Mouse (Mus musculus) forebrain, embryonic 15.5 days (tissue): ENCODE results near the gene Syt17. TPM values are rescaled to one million over a fixed set of nuclear protein-coding genes. Genes with fewer than 3 reads are reported as not detected.

Experiments
- ATAC-seq: fragments of 200-750 bp; cut with Nextera tagmentation; replicated peaks from 2 replicates; pipeline ENCODE4 v1.8.0; 2017; ENCODE audit warnings: mild to moderate bottlenecking, moderate TSS enrichment, moderate library complexity
- H3K27ac ChIP-seq: fragments of 300-500 bp; sonication (generic); replicated peaks from 2 replicates; pipeline ENCODE4 v1.5.1; 2015; ENCODE audit warnings: mild to moderate bottlenecking, inconsistent platforms
- H3K27me3 ChIP-seq: fragments of 300-500 bp; sonication (generic); 2 replicates; pipeline ENCODE4 v1.6.1; 2015; ENCODE audit warnings: inconsistent platforms
- H3K36me3 ChIP-seq: fragments of 300-500 bp; sonication (generic); 2 replicates; pipeline ENCODE4 v1.6.1; 2015; ENCODE audit warnings: mild to moderate bottlenecking, inconsistent platforms
- H3K4me1 ChIP-seq: fragments of 300-500 bp; sonication (generic); 2 replicates; pipeline ENCODE4 v1.6.1; 2015; ENCODE audit warnings: inconsistent platforms
- H3K4me2 ChIP-seq: fragments of 300-500 bp; sonication (generic); replicated peaks from 2 replicates; pipeline ENCODE4 v1.6.1; 2015; ENCODE audit warnings: mild to moderate bottlenecking, inconsistent platforms
- H3K4me3 ChIP-seq: fragments of 300-500 bp; sonication (generic); 2 replicates; pipeline ENCODE4 v1.5.1; 2015; ENCODE audit warnings: mild to moderate bottlenecking, inconsistent platforms
- H3K9ac ChIP-seq: fragments of 300-500 bp; sonication (generic); replicated peaks from 2 replicates; pipeline ENCODE4 v1.6.1; 2015; ENCODE audit warnings: mild to moderate bottlenecking, inconsistent platforms
- H3K9me3 ChIP-seq: fragments of 300-500 bp; sonication (generic); 2 replicates; pipeline ENCODE4 v1.6.1; 2016; ENCODE audit warnings: inconsistent platforms
- WGBS: fragments of 180-500 bp; shearing (Covaris S2); methylation state at CpG from one replicate; pipeline ENCODE4 v1.1.7; 2015; ENCODE audit warnings: mixed read lengths; 5-methylcytosine and 5-hydroxymethylcytosine counted together
- polyA plus RNA-seq: library from polyadenylated mRNA; unstranded; fragments of >200 nt; fragmentation: Nextera tagmentation; extraction: Ambion mirVana; gene quantifications from 2 replicates; pipeline ENCODE4 v1.2.1, GENCODE M21; 2015

The Syt17 gene
- 5.9 and 6.5 TPM in 2 replicates for polyA plus RNA-seq

- Histone ChIP-seq H3K27ac (no peak within 1 kb of the TSS), H3K9ac (peak within 1 kb of the TSS; percentile 60), H3K4me2 (peak within 1 kb of the TSS; percentile 98), H3K4me3 (peak within 1 kb of the TSS; percentile 71), H3K27me3 (no peaks in the 10 kb centered on the region), H3K9me3 (no peaks in the 10 kb centered on the region), H3K36me3 (no peaks in the 10 kb centered on the region), H3K4me1 (peaks cover 19% of the 10 kb centered on the region)
- peak; percentile 71 for ATAC-seq
- under 1% methylated on average over 57 of the region's 58 CpGs for WGBS
These were observed at the start of gene Syt17 for GRCm38 (mm10) chr7:118448134-118448967. Syt17 (minus strand) TSS chr7:118448222.

- no peak overlapping the region for H3K27ac ChIP-seq
- peaks cover 19% of the 10 kb centered on the region for H3K4me1 ChIP-seq
- whole genome bisulfite sequencing = 69% methylated on average over 4 of the region's 4 CpGs
- H3K9me3 ChIP-seq = no peaks in the 10 kb centered on the region
- no peak overlapping the region for H3K4me2 ChIP-seq
- no peak for ATAC-seq
- no peak overlapping the region for H3K4me3 ChIP-seq
- H3K27me3 ChIP-seq = peaks cover 33% of the 10 kb centered on the region
- no peaks in the 10 kb centered on the region for H3K36me3 ChIP-seq
- H3K9ac ChIP-seq = no peak overlapping the region
These were observed 47.0 kb upstream of the Syt17 start for GRCm38 (mm10) chr7:118494892-118495579.

- Histone ChIP-seq H3K9me3 (no peaks in the 10 kb centered on the region), H3K4me2 (no peak overlapping the region), H3K4me1 (peaks cover 19% of the 10 kb centered on the region), H3K36me3 (no peaks in the 10 kb centered on the region), H3K27ac (no peak overlapping the region), H3K27me3 (peaks cover 42% of the 10 kb centered on the region), H3K9ac (no peak overlapping the region), H3K4me3 (no peak overlapping the region)
- WGBS = 93% methylated on average over 9 of the region's 9 CpGs
- ATAC-seq = no peak
These were observed 45.9 kb upstream of the Syt17 start for GRCm38 (mm10) chr7:118493892-118494291.

- Histone ChIP-seq H3K27me3 (peaks cover 48% of the 10 kb centered on the region), H3K4me3 (peak within 1 kb of the TSS; percentile 51), H3K36me3 (no peaks in the 10 kb centered on the region), H3K9ac (peak within 1 kb of the TSS; percentile 54), H3K27ac (no peak within 1 kb of the TSS), H3K9me3 (no peaks in the 10 kb centered on the region), H3K4me1 (peaks cover 19% of the 10 kb centered on the region), H3K4me2 (peak within 1 kb of the TSS; percentile 91)
- ATAC-seq = peak; percentile 84
- WGBS = 1% methylated on average over 55 of the region's 55 CpGs
These were observed 43.6 kb upstream of the Syt17 start, which contains the start of gene Itpripl2 for GRCm38 (mm10) chr7:118491431-118492147. Itpripl2 (minus strand) TSS chr7:118491975.

GRCm38 (mm10) chr7:118490666-118491430 is 42.8 kb upstream of the Syt17 start:
- peaks cover 48% of the 10 kb centered on the region for H3K27me3 ChIP-seq
- no peak overlapping the region for H3K27ac ChIP-seq

DNA sequence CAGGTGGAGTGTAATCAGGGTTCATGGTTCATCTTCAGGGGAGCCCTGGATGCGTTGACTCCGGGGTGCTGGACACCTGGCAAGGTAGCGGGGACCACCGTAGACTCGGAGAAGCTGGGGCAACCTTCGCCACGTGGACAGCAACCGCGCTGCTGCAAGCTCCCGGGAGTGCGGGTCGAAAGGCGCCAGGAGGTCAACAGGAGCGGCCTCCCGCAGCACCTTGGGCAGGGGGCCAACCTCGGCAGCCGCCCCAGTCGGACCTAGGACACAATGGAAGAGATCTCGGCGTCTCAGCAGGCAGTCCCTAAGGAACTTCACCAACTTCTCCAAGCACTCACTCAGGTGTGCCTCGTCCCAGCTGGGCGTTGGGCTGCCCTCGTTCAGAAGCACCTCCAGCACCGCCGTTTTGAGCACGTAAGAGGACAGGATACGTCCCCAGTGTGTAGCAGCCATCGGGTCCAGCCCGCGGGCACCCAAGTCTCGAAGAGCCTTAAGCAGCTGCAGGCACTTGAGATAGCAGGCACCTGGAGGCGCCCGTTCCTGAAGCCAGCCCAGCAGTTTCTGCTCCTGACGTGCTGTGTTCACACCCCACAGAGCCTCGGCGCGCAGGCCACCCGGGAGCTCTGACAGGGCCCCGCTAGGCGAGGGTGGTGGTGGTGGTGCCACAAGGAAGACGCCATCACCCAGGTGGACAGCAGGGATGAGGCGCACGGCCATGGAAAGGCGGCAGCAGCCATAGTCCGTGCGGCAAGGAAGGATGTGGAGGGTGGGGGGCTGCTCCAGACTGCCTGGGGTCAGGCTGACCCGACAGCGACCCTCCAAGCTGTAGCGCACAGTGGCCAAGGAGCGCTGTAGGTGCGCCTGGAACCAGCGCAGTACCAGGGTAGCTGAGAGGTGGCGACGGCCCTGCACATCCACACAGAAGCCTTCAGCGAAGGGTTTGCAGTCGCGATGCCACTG is 42.0 kb upstream of the Syt17 start:
- H3K27ac ChIP-seq = no peak overlapping the region
- no peaks in the 10 kb centered on the region for H3K9me3 ChIP-seq
- H3K4me1 ChIP-seq = peaks cover 19% of the 10 kb centered on the region
- ATAC-seq = peak; percentile 26; the same call in 1 of the 2 replicates
- H3K9ac ChIP-seq = no peak overlapping the region
- peak overlapping the region; percentile 51; the same call in 1 of the 2 replicates for H3K4me3 ChIP-seq
- 15% methylated on average over 57 of the region's 57 CpGs for WGBS
- peak overlapping the region; percentile 91; the same call in 1 of the 2 replicates for H3K4me2 ChIP-seq
- H3K27me3 ChIP-seq = peaks cover 48% of the 10 kb centered on the region
- H3K36me3 ChIP-seq = no peaks in the 10 kb centered on the region

More at GRCm38 (mm10) chr7:118490666-118491430, 42.8 kb upstream of the Syt17 start:
- ATAC-seq = peak; percentile 57
- WGBS = 3% methylated on average over 66 of the region's 67 CpGs
- Histone ChIP-seq H3K36me3 (no peaks in the 10 kb centered on the region), H3K4me1 (peaks cover 19% of the 10 kb centered on the region), H3K4me3 (peak overlapping the region; percentile 51), H3K9me3 (no peaks in the 10 kb centered on the region), H3K4me2 (peak overlapping the region; percentile 91), H3K9ac (peak overlapping the region; percentile 54)

- WGBS = 24% methylated on average over 8 of the region's 8 CpGs
- Histone ChIP-seq H3K9ac (no peak overlapping the region), H3K4me1 (peaks cover 19% of the 10 kb centered on the region), H3K27me3 (peaks cover 44% of the 10 kb centered on the region), H3K4me3 (no peak overlapping the region), H3K4me2 (no peak overlapping the region), H3K36me3 (no peaks in the 10 kb centered on the region), H3K9me3 (no peaks in the 10 kb centered on the region), H3K27ac (no peak overlapping the region)
- ATAC-seq = no peak
These were observed 40.1 kb upstream of the Syt17 start for GRCm38 (mm10) chr7:118488060-118488664.

- no peak for ATAC-seq
- Histone ChIP-seq H3K9me3 (no peaks in the 10 kb centered on the region), H3K9ac (no peak overlapping the region), H3K36me3 (no peaks in the 10 kb centered on the region), H3K27ac (no peak overlapping the region), H3K4me1 (peaks cover 16% of the 10 kb centered on the region), H3K4me2 (no peak overlapping the region), H3K4me3 (no peak overlapping the region), H3K27me3 (peaks cover 34% of the 10 kb centered on the region)
- 65% methylated on average over 5 of the region's 5 CpGs for WGBS
These were observed 38.9 kb upstream of the Syt17 start for GRCm38 (mm10) chr7:118486917-118487316.

GRCm38 (mm10) chr7:118483996-118484395 is 36.0 kb upstream of the Syt17 start:
- H3K27ac ChIP-seq = no peak overlapping the region
- ATAC-seq = no peak
- no peak overlapping the region for H3K4me2 ChIP-seq
- 0 out of 2 replicates have a peak, but pooled peaks cover 6% of the 10 kb centered on the region for H3K27me3 ChIP-seq
- H3K9ac ChIP-seq = no peak overlapping the region
- 96% methylated on average over 1 of the region's 1 CpGs for WGBS
- H3K36me3 ChIP-seq = no peaks in the 10 kb centered on the region
- no peak overlapping the region for H3K4me3 ChIP-seq
- H3K9me3 ChIP-seq = no peaks in the 10 kb centered on the region
- H3K4me1 ChIP-seq = no peaks in the 10 kb centered on the region

GRCm38 (mm10) chr7:118482001-118482400 is 34.0 kb upstream of the Syt17 start:
- no peaks in the 10 kb centered on the region for H3K27me3 ChIP-seq
- no peaks in the 10 kb centered on the region for H3K36me3 ChIP-seq
- H3K9me3 ChIP-seq = no peaks in the 10 kb centered on the region
- 93% methylated on average over 2 of the region's 2 CpGs for WGBS
- ATAC-seq = no peak
- no peak overlapping the region for H3K4me2 ChIP-seq
- no peak overlapping the region for H3K9ac ChIP-seq
- H3K27ac ChIP-seq = no peak overlapping the region
- H3K4me1 ChIP-seq = no peaks in the 10 kb centered on the region
- no peak overlapping the region for H3K4me3 ChIP-seq
